Mouse (Mus musculus): Measurements from ENCODE around the gene Prdm11.

DNA sequence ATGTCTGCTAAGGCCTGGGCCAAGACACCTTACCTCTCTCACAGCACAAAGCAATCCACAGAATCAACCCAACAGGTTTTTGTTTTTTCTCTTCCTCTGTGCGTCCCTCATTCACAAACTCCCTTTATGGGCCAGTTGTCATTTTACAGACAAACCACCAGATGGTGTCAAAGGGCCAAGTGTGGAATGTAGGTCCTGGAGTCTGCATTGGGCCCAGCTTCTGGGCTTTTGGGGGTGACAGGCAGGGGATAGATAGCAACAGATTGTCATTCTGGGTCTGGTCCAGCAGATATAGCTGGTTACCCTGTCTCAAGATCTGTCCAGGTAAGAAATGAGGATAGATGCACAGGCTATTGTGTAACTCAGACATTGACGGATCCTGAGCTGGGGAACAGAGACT, 23.0 kb upstream of the Prdm11 start:
- no peak for TF ChIP-seq POLR2A (IDR thresholded peaks at IDR 0.05; ENCODE audit: low read depth, low read length)
- TF ChIP-seq CTCF (IDR thresholded peaks at IDR 0.05; ENCODE audit: borderline replicate concordance, insufficient read depth, low read length), result peak; percentile 34; the same call in 1 of the 2 replicates
